Mouse (Mus musculus) thymus, adult 2 months (tissue): ENCODE results near the gene Ap3b1.

Source experiments
- CTCF ChIP-seq: fragments of 200-500 bp; IDR thresholded peaks from 2 replicates; pipeline ENCODE4 v1.5.1; 2012; ENCODE audit warnings: mild to moderate bottlenecking, control low read depth, low read length, moderate library complexity, borderline replicate concordance; ENCODE audit not compliant: control insufficient read depth, poor library complexity, insufficient read depth; ENCODE audit errors: extremely low read depth
- POLR2A ChIP-seq: fragments of 200-500 bp; IDR thresholded peaks from 2 replicates; pipeline ENCODE4 v1.6.1; 2012; ENCODE audit warnings: mild to moderate bottlenecking, low read length, control low read depth, moderate library complexity; ENCODE audit not compliant: control insufficient read depth, poor library complexity, insufficient read depth; ENCODE audit errors: extremely low read depth

GRCm38 (mm10) chr13:94595701-94596361 lies 237.1 kb downstream of the Ap3b1 start:
- TF ChIP-seq CTCF (no peak), POLR2A (no peak)
